Mouse (Mus musculus) heart, embryonic 16.5 days (tissue): ENCODE data around the gene Enpp6. TPM values are rescaled to one million over a fixed set of nuclear protein-coding genes. Genes with fewer than 3 reads are reported as not detected.

ENCODE experiments used
- polyA plus RNA-seq: library from polyadenylated mRNA; unstranded; fragments of >200 nt; fragmentation: Nextera tagmentation; extraction: Ambion mirVana; gene quantifications from 2 replicates; pipeline ENCODE4 v1.2.1, GENCODE M21; 2015

The Enpp6 gene
- polyA plus RNA-seq, 1 experiment from 2014 or later = 3.2 TPM

Other genes with a start within 250 kb of the Enpp6 start
- 16.7 and 22.5 TPM in 2 replicates for gene Irf2, start 247.2 kb upstream of the Enpp6 start, polyA plus RNA-seq